Mouse (Mus musculus): ENCODE measurements at regions not wholly inside any gene's neighbourhood (a gene's known extent, or its start where the extent isn't known, plus 50 kb on each side); places are given as distances from the start of the nearest gene placed in this dataset.

- Histone ChIP-seq H3K36me3 (no peaks in the 10 kb centered on the region), H3K4me2 (no peak overlapping the region), H3K27me3 (replicated peaks) (no peaks in the 10 kb centered on the region), H3K9ac (no peak overlapping the region), H3K27ac (ENCODE audit: poor library complexity, severe bottlenecking) (no peak overlapping the region), H3K9me3 (replicated peaks) (no peaks in the 10 kb centered on the region), H3K4me1 (replicated peaks) (no peaks in the 10 kb centered on the region), H3K4me3 (no peak overlapping the region)
- WGBS: 72% methylated on average over 5 of the region's 5 CpGs
- ATAC-seq (ENCODE audit: insufficient number of reproducible peaks, low FRiP score): no peak
Measured at GRCm38 (mm10) chr3:34287836-34288235, 206.7 kb upstream of the Dnajc19 start.

GRCm38 (mm10) chr3:34270154-34270553, 189.0 kb upstream of the Dnajc19 start:
- Histone ChIP-seq H3K4me1 (replicated peaks) (no peaks in the 10 kb centered on the region), H3K27ac (ENCODE audit: poor library complexity, severe bottlenecking) (no peak overlapping the region), H3K27me3 (replicated peaks) (no peaks in the 10 kb centered on the region), H3K9ac (no peak overlapping the region), H3K36me3 (no peaks in the 10 kb centered on the region), H3K4me3 (no peak overlapping the region), H3K4me2 (no peak overlapping the region), H3K9me3 (replicated peaks) (no peaks in the 10 kb centered on the region)
- WGBS: 84% methylated on average over 10 of the region's 10 CpGs
- no peak for ATAC-seq (ENCODE audit: insufficient number of reproducible peaks, low FRiP score)

DNA sequence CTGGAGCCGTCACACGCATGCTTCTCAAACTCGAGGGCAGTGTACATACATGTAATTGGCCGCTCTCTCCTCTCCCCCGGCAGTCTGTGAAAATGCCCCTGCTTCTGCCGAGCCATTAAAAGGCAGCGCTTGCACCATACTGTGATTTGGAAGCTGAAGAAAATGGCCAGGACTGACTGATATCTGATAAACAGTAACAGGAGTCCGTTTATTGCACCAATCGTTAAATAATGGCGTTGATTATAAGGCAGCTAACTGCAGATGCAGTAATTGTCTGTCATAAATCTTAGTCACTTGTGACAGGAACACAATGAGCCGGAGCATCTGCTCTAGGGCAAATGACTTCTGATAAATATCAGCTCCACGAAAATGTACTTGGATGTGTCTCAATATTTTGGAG, 185.3 kb upstream of the Dnajc19 start:
- 77% methylated on average over 12 of the region's 12 CpGs for WGBS
- H3K9ac ChIP-seq: no peak overlapping the region

GRCm38 (mm10) chr3:34264811-34265210, 183.7 kb upstream of the Dnajc19 start:
- no peak overlapping the region for H3K4me3 ChIP-seq
- WGBS: 30% methylated on average over 6 of the region's 6 CpGs
- H3K9me3 ChIP-seq (replicated peaks): no peaks in the 10 kb centered on the region
- H3K27ac ChIP-seq (ENCODE audit: poor library complexity, severe bottlenecking): no peak overlapping the region
- no peak; the same call in 1 of the 2 replicates for ATAC-seq (ENCODE audit: insufficient number of reproducible peaks, low FRiP score)
- H3K4me2 ChIP-seq: no peak overlapping the region
- no peaks in the 10 kb centered on the region for H3K36me3 ChIP-seq
- no peaks in the 10 kb centered on the region for H3K27me3 ChIP-seq (replicated peaks)
- no peaks in the 10 kb centered on the region for H3K4me1 ChIP-seq (replicated peaks)
- no peak overlapping the region for H3K9ac ChIP-seq

More for the DNA sequence above, 185.3 kb upstream of the Dnajc19 start:
- no peak overlapping the region for H3K4me3 ChIP-seq
- no peak for ATAC-seq (ENCODE audit: insufficient number of reproducible peaks, low FRiP score)
- no peaks in the 10 kb centered on the region for H3K36me3 ChIP-seq
- H3K4me1 ChIP-seq (replicated peaks): no peaks in the 10 kb centered on the region
- H3K27ac ChIP-seq (ENCODE audit: poor library complexity, severe bottlenecking): no peak overlapping the region
- H3K27me3 ChIP-seq (replicated peaks): no peaks in the 10 kb centered on the region
- H3K9me3 ChIP-seq (replicated peaks): no peaks in the 10 kb centered on the region
- no peak overlapping the region for H3K4me2 ChIP-seq

GRCm38 (mm10) chr3:34252730-34253337, 171.7 kb upstream of the Dnajc19 start:
- no peak overlapping the region for H3K4me2 ChIP-seq
- no peak overlapping the region for H3K4me3 ChIP-seq

DNA sequence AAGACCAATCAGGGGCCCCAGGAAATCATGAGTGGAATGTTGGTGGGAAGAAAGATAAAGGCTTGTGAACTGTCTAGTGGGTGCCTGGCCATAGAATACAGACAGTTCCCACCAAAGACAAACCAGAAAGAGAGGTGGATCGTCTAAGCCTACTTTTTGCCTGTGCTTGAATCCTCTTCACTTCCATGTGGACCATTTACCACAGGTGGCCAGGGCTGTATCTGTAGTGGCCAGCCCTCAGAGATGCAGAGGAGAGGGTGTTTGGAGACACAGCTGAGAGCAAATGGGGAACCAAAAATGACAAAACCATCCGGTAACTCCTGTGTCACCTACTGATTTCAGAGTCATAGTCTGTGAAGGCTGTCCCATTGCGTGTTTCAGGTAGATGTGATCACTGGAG, 161.0 kb upstream of the Dnajc19 start:
- ATAC-seq (ENCODE audit: insufficient number of reproducible peaks, low FRiP score): no peak
- no peaks in the 10 kb centered on the region for H3K9me3 ChIP-seq (replicated peaks)
- 74% methylated on average over 3 of the region's 3 CpGs for WGBS
- H3K4me3 ChIP-seq: no peak overlapping the region
- no peaks in the 10 kb centered on the region for H3K4me1 ChIP-seq (replicated peaks)
- no peak overlapping the region for H3K9ac ChIP-seq
- no peaks in the 10 kb centered on the region for H3K27me3 ChIP-seq (replicated peaks)
- H3K4me2 ChIP-seq: no peak overlapping the region
- H3K36me3 ChIP-seq: no peaks in the 10 kb centered on the region
- no peak overlapping the region for H3K27ac ChIP-seq (ENCODE audit: poor library complexity, severe bottlenecking)

More at GRCm38 (mm10) chr3:34252730-34253337, 171.7 kb upstream of the Dnajc19 start:
- 64% methylated on average over 12 of the region's 12 CpGs for WGBS
- no peaks in the 10 kb centered on the region for H3K9me3 ChIP-seq (replicated peaks)
- H3K9ac ChIP-seq: no peak overlapping the region
- H3K36me3 ChIP-seq: no peaks in the 10 kb centered on the region
- no peaks in the 10 kb centered on the region; the same call in 1 of the 2 replicates for H3K27me3 ChIP-seq (replicated peaks)
- no peaks in the 10 kb centered on the region for H3K4me1 ChIP-seq (replicated peaks)
- no peak for ATAC-seq (ENCODE audit: insufficient number of reproducible peaks, low FRiP score)
- H3K27ac ChIP-seq (ENCODE audit: poor library complexity, severe bottlenecking): no peak overlapping the region

- Histone ChIP-seq H3K36me3 (no peaks in the 10 kb centered on the region), H3K4me1 (replicated peaks) (no peaks in the 10 kb centered on the region), H3K27ac (ENCODE audit: poor library complexity, severe bottlenecking) (no peak overlapping the region), H3K4me3 (no peak overlapping the region), H3K27me3 (replicated peaks) (no peaks in the 10 kb centered on the region), H3K4me2 (no peak overlapping the region), H3K9ac (no peak overlapping the region), H3K9me3 (replicated peaks) (no peaks in the 10 kb centered on the region)
- WGBS: 64% methylated on average over 2 of the region's 2 CpGs
- no peak for ATAC-seq (ENCODE audit: insufficient number of reproducible peaks, low FRiP score)
Measured at GRCm38 (mm10) chr3:34239978-34240377, 158.9 kb upstream of the Dnajc19 start.

DNA sequence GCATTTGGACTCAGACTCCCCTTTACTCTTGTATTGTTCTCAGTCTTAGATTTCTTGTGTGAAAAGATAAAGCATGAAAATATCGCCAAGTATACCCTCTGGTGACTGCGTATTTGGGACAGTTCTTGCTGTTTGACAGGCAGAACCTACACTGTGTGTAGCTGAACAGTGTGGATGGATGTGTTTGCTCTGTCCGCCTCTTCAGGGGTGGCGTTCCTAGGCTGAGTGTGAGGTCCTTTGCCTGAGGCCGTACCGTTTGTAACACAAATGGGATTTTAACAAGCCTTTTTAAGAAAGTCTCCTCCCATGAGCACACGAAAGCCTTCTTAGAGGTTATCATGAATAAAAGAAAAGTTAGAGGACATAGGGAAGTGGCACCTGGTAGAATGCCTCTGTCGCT, 153.3 kb upstream of the Dnajc19 start:
- Histone ChIP-seq H3K27ac (ENCODE audit: poor library complexity, severe bottlenecking) (no peak overlapping the region), H3K9ac (no peak overlapping the region), H3K4me1 (replicated peaks) (no peaks in the 10 kb centered on the region), H3K27me3 (replicated peaks) (0 out of 2 replicates have a peak, but pooled peaks cover 3% of the 10 kb centered on the region), H3K9me3 (replicated peaks) (no peaks in the 10 kb centered on the region), H3K4me2 (no peak overlapping the region), H3K36me3 (no peaks in the 10 kb centered on the region), H3K4me3 (no peak overlapping the region)
- no peak for ATAC-seq (ENCODE audit: insufficient number of reproducible peaks, low FRiP score)
- whole genome bisulfite sequencing: 72% methylated on average over 8 of the region's 8 CpGs

DNA sequence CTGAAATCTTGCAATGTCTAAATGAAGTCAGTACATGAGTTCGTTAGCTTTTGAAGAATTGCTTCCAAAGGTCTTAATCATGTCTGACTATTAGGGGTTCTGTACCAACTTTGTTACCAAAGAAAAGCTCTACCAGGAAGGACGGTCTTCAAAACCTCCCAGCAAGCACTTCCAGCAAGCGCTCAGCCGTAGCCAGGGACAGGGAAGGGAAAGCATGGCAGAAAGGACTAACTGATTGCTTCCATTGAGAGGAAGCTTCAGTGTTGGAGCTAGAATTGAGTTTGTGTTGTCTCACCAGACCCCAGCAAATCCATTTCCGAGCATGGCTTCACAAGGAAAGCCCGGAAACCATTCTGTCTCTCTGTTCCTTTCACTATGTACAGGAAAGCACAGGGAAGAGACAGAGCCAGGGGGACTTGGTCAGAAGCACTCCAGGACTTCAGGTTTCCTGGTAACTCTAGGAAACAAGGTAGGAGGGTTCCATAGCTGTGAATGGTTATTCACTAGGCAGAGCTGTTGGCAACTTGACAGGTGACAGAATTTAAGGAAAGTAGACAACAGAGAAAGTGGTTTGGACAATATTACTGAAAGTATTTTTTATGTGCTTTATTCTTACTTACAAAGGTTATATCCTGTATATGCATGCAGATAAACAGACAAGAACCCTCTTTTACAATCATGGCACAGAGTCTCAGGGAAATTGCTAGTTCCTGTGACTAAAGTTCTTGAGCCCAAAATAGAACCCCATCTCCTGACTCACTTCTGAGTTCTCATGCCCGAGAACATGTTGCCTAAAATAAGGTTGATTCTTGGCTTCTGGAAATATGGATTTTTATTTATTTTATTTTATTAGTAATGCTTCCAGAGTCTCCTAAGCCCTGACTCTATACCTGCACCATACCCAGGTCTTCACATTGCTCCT, 151.5 kb upstream of the Dnajc19 start:
- H3K36me3 ChIP-seq: no peaks in the 10 kb centered on the region

GRCm38 (mm10) chr3:34231593-34232328, 150.6 kb upstream of the Dnajc19 start:
- Histone ChIP-seq H3K9me3 (replicated peaks) (no peaks in the 10 kb centered on the region), H3K9ac (no peak overlapping the region), H3K36me3 (no peaks in the 10 kb centered on the region), H3K4me3 (no peak overlapping the region), H3K4me1 (replicated peaks) (no peaks in the 10 kb centered on the region), H3K4me2 (no peak overlapping the region), H3K27me3 (replicated peaks) (0 out of 2 replicates have a peak, but pooled peaks cover 3% of the 10 kb centered on the region), H3K27ac (ENCODE audit: poor library complexity, severe bottlenecking) (no peak overlapping the region)
- WGBS: 54% methylated on average over 9 of the region's 9 CpGs
- no peak for ATAC-seq (ENCODE audit: insufficient number of reproducible peaks, low FRiP score)

More for the DNA sequence above, 151.5 kb upstream of the Dnajc19 start:
- Histone ChIP-seq H3K4me2 (no peak overlapping the region), H3K4me1 (replicated peaks) (no peaks in the 10 kb centered on the region), H3K9me3 (replicated peaks) (no peaks in the 10 kb centered on the region), H3K27ac (ENCODE audit: poor library complexity, severe bottlenecking) (no peak overlapping the region), H3K4me3 (no peak overlapping the region), H3K27me3 (replicated peaks) (0 out of 2 replicates have a peak, but pooled peaks cover 3% of the 10 kb centered on the region), H3K9ac (no peak overlapping the region)
- no peak for ATAC-seq (ENCODE audit: insufficient number of reproducible peaks, low FRiP score)
- 77% methylated on average over 7 of the region's 7 CpGs for WGBS

DNA sequence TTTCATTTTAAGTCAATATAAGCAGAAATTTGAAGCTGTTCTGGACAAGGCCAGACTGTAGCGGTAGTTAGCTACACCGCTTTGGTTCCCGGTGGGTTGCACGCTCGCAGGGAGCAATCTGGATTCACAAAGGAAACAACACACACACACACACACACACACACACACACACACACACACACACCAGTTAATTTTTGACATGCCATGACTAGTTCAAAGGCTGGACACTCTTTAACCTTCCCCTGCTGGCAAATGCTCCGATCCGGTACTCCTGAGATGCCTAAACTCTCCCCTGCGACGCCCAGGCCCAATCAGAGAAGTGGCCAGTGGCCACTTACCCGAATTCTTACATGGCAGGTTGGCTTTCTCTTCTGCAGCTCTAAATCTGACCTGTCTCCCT, 141.2 kb upstream of the Dnajc19 start:
- H3K4me2 ChIP-seq: no peak overlapping the region
- H3K4me1 ChIP-seq (replicated peaks): no peaks in the 10 kb centered on the region
- WGBS: 86% methylated on average over 10 of the region's 10 CpGs
- ATAC-seq (ENCODE audit: insufficient number of reproducible peaks, low FRiP score): no peak
- H3K27ac ChIP-seq (ENCODE audit: poor library complexity, severe bottlenecking): no peak overlapping the region
- H3K9ac ChIP-seq: no peak overlapping the region
- no peaks in the 10 kb centered on the region for H3K27me3 ChIP-seq (replicated peaks)
- no peaks in the 10 kb centered on the region for H3K36me3 ChIP-seq
- no peak overlapping the region for H3K4me3 ChIP-seq
- H3K9me3 ChIP-seq (replicated peaks): 0 out of 2 replicates have a peak, but pooled peaks cover 3% of the 10 kb centered on the region
